Mouse (Mus musculus) heart, postnatal 0 days (tissue): ENCODE data around the gene Dlx6. TPM values are rescaled to one million over a fixed set of nuclear protein-coding genes. Genes with fewer than 3 reads are reported as not detected.
A peak's percentile ranks its signal among the peaks of the same experiment; 100 is the strongest.

Experiments
- ATAC-seq: fragments of 200-750 bp; cut with Nextera tagmentation; 2 replicates; pipeline ENCODE4 v1.8.0; 2017; ENCODE audit warnings: low read depth, moderate number of reproducible peaks, moderate library complexity; ENCODE audit not compliant: insufficient read depth
- DNase-seq: peaks from one replicate; pipeline ENCODE4 v3.0.0-alpha.2; 2016; ENCODE audit warnings: low spot score
- H3K27ac ChIP-seq: fragments of 300-500 bp; sonication (generic); 2 replicates; pipeline ENCODE4 v1.5.1; 2014; ENCODE audit warnings: low read depth, mild to moderate bottlenecking
- H3K27me3 ChIP-seq: fragments of 300-500 bp; sonication (generic); 2 replicates; pipeline ENCODE4 v1.6.1; 2014; ENCODE audit warnings: low read length, mixed read lengths; ENCODE audit not compliant: control insufficient read depth, insufficient read depth
- H3K36me3 ChIP-seq: fragments of 300-500 bp; sonication (generic); replicated peaks from 2 replicates; pipeline ENCODE4 v1.6.1; 2014; ENCODE audit warnings: low read length, mixed read lengths; ENCODE audit not compliant: control insufficient read depth, insufficient read depth
- H3K4me1 ChIP-seq: fragments of 300-500 bp; sonication (generic); 2 replicates; pipeline ENCODE4 v1.6.1; 2014; ENCODE audit warnings: antibody characterized with exemption; ENCODE audit not compliant: control insufficient read depth, insufficient read depth
- H3K4me2 ChIP-seq: fragments of 300-500 bp; sonication (generic); 2 replicates; pipeline ENCODE4 v1.6.1; 2014; ENCODE audit warnings: low read depth, mild to moderate bottlenecking, low read length, moderate library complexity
- H3K4me3 ChIP-seq: fragments of 300-500 bp; sonication (generic); 2 replicates; pipeline ENCODE4 v1.5.1; 2014; ENCODE audit warnings: low read depth, low read length
- H3K9ac ChIP-seq: fragments of 300-500 bp; sonication (generic); replicated peaks from 2 replicates; pipeline ENCODE4 v1.6.1; 2014; ENCODE audit warnings: low read depth, low read length, mixed read lengths
- H3K9me3 ChIP-seq: fragments of 300-500 bp; sonication (generic); replicated peaks from 2 replicates; pipeline ENCODE4 v1.6.1; 2016; ENCODE audit warnings: low read length; ENCODE audit not compliant: control insufficient read depth
- CTCF ChIP-seq: IDR thresholded peaks from 2 replicates; pipeline ENCODE4 v1.5.1; 2016; ENCODE audit warnings: antibody characterized with exemption, control low read depth, low read depth
- EP300 ChIP-seq: IDR thresholded peaks from 2 replicates; pipeline ENCODE4 v1.6.1; 2016; ENCODE audit warnings: antibody characterized with exemption, low read depth
- WGBS: fragments of 180-500 bp; shearing (Covaris S2); extraction: QIAGEN DNeasy Blood & Tissue Kit; methylation state at CpG from one replicate; pipeline ENCODE4 v1.1.7; 2014; 5-methylcytosine and 5-hydroxymethylcytosine counted together
- polyA plus RNA-seq: library from polyadenylated mRNA; unstranded; fragments of >200 nt; fragmentation: Nextera tagmentation; extraction: Ambion mirVana; gene quantifications from 2 replicates; pipeline ENCODE4 v1.2.1, GENCODE M21; 2015
- total RNA-seq: library from RNA; depleted of rRNA; stranded (reverse); fragments of >200 nt; gene quantifications from 2 replicates; pipeline ENCODE4 v1.2.3, GENCODE M21; 2014; ENCODE audit warnings: low replicate concordance

The Dlx6 gene
- total and polyA plus RNA-seq, 2 experiments from 2014 or later = not detected

GRCm38 (mm10) chr6:6826861-6827260, 36.3 kb upstream of the Dlx6 start:
- no peak for ATAC-seq
- H3K36me3 ChIP-seq = no peaks in the 10 kb centered on the region
- no peak for DNase-seq
- no peak overlapping the region for H3K9ac ChIP-seq
- 92% methylated on average over 1 of the region's 1 CpGs for WGBS
- no peak overlapping the region for H3K27ac ChIP-seq
- no peaks in the 10 kb centered on the region for H3K27me3 ChIP-seq
- no peak overlapping the region for H3K4me3 ChIP-seq
- no peak overlapping the region for H3K4me2 ChIP-seq
- H3K4me1 ChIP-seq = no peaks in the 10 kb centered on the region
- no peak for TF ChIP-seq CTCF
- no peak for TF ChIP-seq EP300
- no peaks in the 10 kb centered on the region for H3K9me3 ChIP-seq

GRCm38 (mm10) chr6:6830446-6830845, 32.7 kb upstream of the Dlx6 start:
- Histone ChIP-seq H3K4me2 (peak overlapping the region; percentile 36), H3K36me3 (no peaks in the 10 kb centered on the region), H3K4me3 (0 out of 2 replicates have a peak overlapping the region, but pooled peaks have one; percentile 16), H3K9ac (no peak overlapping the region), H3K27me3 (no peaks in the 10 kb centered on the region), H3K9me3 (no peaks in the 10 kb centered on the region), H3K27ac (peak overlapping the region; percentile 51), H3K4me1 (no peaks in the 10 kb centered on the region)
- WGBS = 35% methylated on average over 7 of the region's 7 CpGs
- DNase-seq (peak; percentile 55), ATAC-seq (peak; percentile 67)
- TF ChIP-seq CTCF (no peak), EP300 (no peak)

- WGBS = 70% methylated on average over 3 of the region's 3 CpGs
- Histone ChIP-seq H3K27ac (no peak overlapping the region), H3K4me2 (no peak overlapping the region), H3K36me3 (no peaks in the 10 kb centered on the region), H3K27me3 (no peaks in the 10 kb centered on the region), H3K9me3 (no peaks in the 10 kb centered on the region), H3K4me1 (no peaks in the 10 kb centered on the region), H3K9ac (no peak overlapping the region), H3K4me3 (no peak overlapping the region)
- no peak for ATAC-seq
- no peak for DNase-seq
- TF ChIP-seq EP300 = no peak
- no peak for TF ChIP-seq CTCF
Observed at GRCm38 (mm10) chr6:6833301-6833700, 29.8 kb upstream of the Dlx6 start.

- no peak overlapping the region for H3K27ac ChIP-seq
- DNase-seq = no peak
- no peak overlapping the region for H3K4me2 ChIP-seq
- 48% methylated on average over 4 of the region's 4 CpGs for WGBS
- no peak overlapping the region for H3K4me3 ChIP-seq
- H3K36me3 ChIP-seq = no peaks in the 10 kb centered on the region
- no peak for TF ChIP-seq CTCF
- no peak for TF ChIP-seq EP300
- no peaks in the 10 kb centered on the region for H3K4me1 ChIP-seq
- H3K9me3 ChIP-seq = no peaks in the 10 kb centered on the region
- H3K9ac ChIP-seq = no peak overlapping the region
- H3K27me3 ChIP-seq = peaks cover 74% of the 10 kb centered on the region
- no peak for ATAC-seq
Observed at GRCm38 (mm10) chr6:6848541-6848940, 14.6 kb upstream of the Dlx6 start.

- no peak overlapping the region for H3K4me2 ChIP-seq
- DNase-seq (no peak), ATAC-seq (no peak)
- no peaks in the 10 kb centered on the region for H3K9me3 ChIP-seq
- no peak overlapping the region for H3K27ac ChIP-seq
- H3K9ac ChIP-seq = no peak overlapping the region
- WGBS = 4% methylated on average over 12 of the region's 12 CpGs
- H3K36me3 ChIP-seq = no peaks in the 10 kb centered on the region
- no peak for TF ChIP-seq EP300
- no peak for TF ChIP-seq CTCF
- H3K4me1 ChIP-seq = no peaks in the 10 kb centered on the region
- peaks cover 84% of the 10 kb centered on the region for H3K27me3 ChIP-seq
- no peak overlapping the region for H3K4me3 ChIP-seq
Observed at GRCm38 (mm10) chr6:6849744-6850143, 13.4 kb upstream of the Dlx6 start.

GRCm38 (mm10) chr6:6850324-6851060, 12.6 kb upstream of the Dlx6 start:
- Histone ChIP-seq H3K4me2 (no peak overlapping the region), H3K4me3 (no peak overlapping the region)
- WGBS = 6% methylated on average over 26 of the region's 26 CpGs

More at GRCm38 (mm10) chr6:6850324-6851060, 12.6 kb upstream of the Dlx6 start:
- Histone ChIP-seq H3K27ac (no peak overlapping the region), H3K9ac (no peak overlapping the region), H3K36me3 (no peaks in the 10 kb centered on the region), H3K4me1 (no peaks in the 10 kb centered on the region), H3K27me3 (peaks cover 85% of the 10 kb centered on the region), H3K9me3 (no peaks in the 10 kb centered on the region)
- TF ChIP-seq CTCF (no peak), EP300 (no peak)
- DNase-seq = no peak
- ATAC-seq = no peak
